Mouse (Mus musculus): Measurements from ENCODE around the gene Fndc3a. TPM values are rescaled to one million over a fixed set of nuclear protein-coding genes. Genes with fewer than 3 reads are reported as not detected.

The Fndc3a gene
- polyA plus RNA-seq, 1 experiment from 2014 or later: 31.0 TPM

DNA sequence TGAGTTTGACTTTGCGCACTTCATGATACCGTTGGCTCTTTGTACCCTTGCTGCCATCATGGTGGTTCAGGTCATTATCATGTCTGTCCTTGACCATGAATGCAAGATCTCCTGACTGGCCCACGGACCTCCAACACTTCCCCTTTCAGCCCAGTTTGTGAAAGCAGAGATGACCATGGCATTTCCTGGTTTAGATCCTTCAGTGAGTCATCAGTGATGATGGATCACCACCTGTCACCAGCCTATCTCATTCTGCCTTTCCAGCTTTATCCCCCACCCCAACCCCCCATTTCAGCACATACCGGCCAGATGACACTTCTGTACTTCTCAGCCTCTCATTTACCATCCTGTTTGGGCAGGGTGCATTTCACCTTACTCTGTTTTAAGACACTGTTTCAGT is 28.4 kb upstream of the Fndc3a start:
- no peak overlapping the region for H3K4me3 ChIP-seq (ENCODE audit: low read depth, low read length)
- H3K4me1 ChIP-seq (ENCODE audit: control insufficient read depth, insufficient read depth, low read length): no peaks in the 10 kb centered on the region
- WGBS: 73% methylated on average over 4 of the region's 4 CpGs
- ATAC-seq (ENCODE audit: insufficient number of reproducible peaks, low FRiP score, low TSS enrichment, low read depth) (no peak), DNase-seq (ENCODE audit: low spot score) (no peak)
- no peaks in the 10 kb centered on the region for H3K36me3 ChIP-seq (ENCODE audit: control insufficient read depth, insufficient read depth, low read length)
- H3K9ac ChIP-seq (ENCODE audit: low read length): no peak overlapping the region
- H3K9me3 ChIP-seq (ENCODE audit: control insufficient read depth, low read length): no peaks in the 10 kb centered on the region
- H3K27ac ChIP-seq (replicated peaks; ENCODE audit: low read depth, low read length): no peak overlapping the region
- no peaks in the 10 kb centered on the region for H3K27me3 ChIP-seq (ENCODE audit: control insufficient read depth, insufficient read depth, low read length)
- no peak overlapping the region for H3K4me2 ChIP-seq (ENCODE audit: low read depth, severe bottlenecking)

DNA sequence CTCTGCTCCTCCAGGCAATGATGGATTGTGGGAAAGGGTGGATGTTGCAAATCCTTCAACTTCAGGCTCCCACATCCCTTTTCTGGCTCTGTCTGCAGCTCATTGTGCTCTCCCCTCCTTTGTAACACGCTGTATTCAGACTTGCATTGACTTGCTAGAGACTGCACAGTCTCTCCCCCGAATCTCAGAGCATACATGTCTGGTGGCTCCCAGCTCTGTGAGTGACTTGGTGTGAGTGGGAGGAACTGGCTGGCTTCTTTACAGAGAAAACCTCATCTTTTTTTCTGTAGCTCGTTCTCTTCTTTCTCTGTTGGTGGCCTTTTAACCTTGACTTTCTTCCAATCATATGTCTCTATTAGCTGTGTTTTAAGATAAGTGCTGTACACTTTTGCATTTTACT is 16.1 kb upstream of the Fndc3a start:
- Histone ChIP-seq H3K9ac (ENCODE audit: low read length) (no peak overlapping the region), H3K4me3 (ENCODE audit: low read depth, low read length) (no peak overlapping the region), H3K9me3 (ENCODE audit: control insufficient read depth, low read length) (no peaks in the 10 kb centered on the region), H3K36me3 (ENCODE audit: control insufficient read depth, insufficient read depth, low read length) (no peaks in the 10 kb centered on the region), H3K27ac (replicated peaks; ENCODE audit: low read depth, low read length) (no peak overlapping the region), H3K4me2 (ENCODE audit: low read depth, severe bottlenecking) (no peak overlapping the region), H3K4me1 (ENCODE audit: control insufficient read depth, insufficient read depth, low read length) (no peaks in the 10 kb centered on the region), H3K27me3 (ENCODE audit: control insufficient read depth, insufficient read depth, low read length) (no peaks in the 10 kb centered on the region)
- ATAC-seq (ENCODE audit: insufficient number of reproducible peaks, low FRiP score, low TSS enrichment, low read depth) (no peak), DNase-seq (ENCODE audit: low spot score) (no peak)
- WGBS: 71% methylated on average over 3 of the region's 3 CpGs

DNA sequence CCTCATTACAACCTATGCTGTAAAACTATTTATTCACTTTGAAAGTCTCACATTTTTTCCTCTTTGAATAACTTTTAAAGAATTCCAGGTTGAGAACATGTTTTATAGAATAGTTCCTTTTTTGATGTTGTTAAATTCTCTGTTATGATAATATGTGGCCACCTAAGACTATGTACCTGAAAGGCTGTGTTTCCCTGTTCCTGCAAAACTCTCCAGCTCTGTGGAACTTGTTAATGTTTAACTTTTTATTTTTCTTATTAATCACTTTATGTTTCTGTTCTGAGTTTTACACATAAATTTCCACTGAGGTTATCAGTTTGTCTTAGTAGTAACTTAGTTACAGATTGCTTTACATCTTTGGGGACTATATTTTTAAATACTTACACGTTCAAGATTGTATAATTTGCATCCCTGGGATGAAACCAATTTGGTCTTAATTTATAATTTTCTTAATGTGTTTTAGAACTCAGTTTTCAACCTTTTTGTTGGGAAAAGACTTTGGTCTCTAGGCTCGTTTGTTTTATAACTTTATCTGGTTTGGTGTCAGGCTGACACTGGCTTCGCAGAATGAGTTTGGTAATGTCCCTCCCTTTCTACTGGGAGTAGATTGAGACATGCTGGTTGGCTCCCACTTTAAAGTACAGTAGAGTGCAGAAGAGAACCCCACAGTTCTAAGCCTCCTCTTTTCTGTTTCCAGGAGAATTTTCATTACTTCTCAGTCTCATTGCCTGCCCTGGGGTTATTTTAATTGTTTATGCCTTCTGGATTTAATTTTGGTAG is 12.7 kb upstream of the Fndc3a start:
- no peaks in the 10 kb centered on the region for H3K9me3 ChIP-seq (ENCODE audit: control insufficient read depth, low read length)
- ATAC-seq (ENCODE audit: insufficient number of reproducible peaks, low FRiP score, low TSS enrichment, low read depth) (no peak), DNase-seq (ENCODE audit: low spot score) (no peak)
- H3K4me2 ChIP-seq (ENCODE audit: low read depth, severe bottlenecking): no peak overlapping the region
- H3K36me3 ChIP-seq (ENCODE audit: control insufficient read depth, insufficient read depth, low read length): no peaks in the 10 kb centered on the region
- 67% methylated on average over 3 of the region's 3 CpGs for WGBS
- no peaks in the 10 kb centered on the region for H3K4me1 ChIP-seq (ENCODE audit: control insufficient read depth, insufficient read depth, low read length)
- H3K9ac ChIP-seq (ENCODE audit: low read length): no peak overlapping the region
- no peak overlapping the region for H3K27ac ChIP-seq (replicated peaks; ENCODE audit: low read depth, low read length)
- no peaks in the 10 kb centered on the region for H3K27me3 ChIP-seq (ENCODE audit: control insufficient read depth, insufficient read depth, low read length)
- H3K4me3 ChIP-seq (ENCODE audit: low read depth, low read length): no peak overlapping the region

DNA sequence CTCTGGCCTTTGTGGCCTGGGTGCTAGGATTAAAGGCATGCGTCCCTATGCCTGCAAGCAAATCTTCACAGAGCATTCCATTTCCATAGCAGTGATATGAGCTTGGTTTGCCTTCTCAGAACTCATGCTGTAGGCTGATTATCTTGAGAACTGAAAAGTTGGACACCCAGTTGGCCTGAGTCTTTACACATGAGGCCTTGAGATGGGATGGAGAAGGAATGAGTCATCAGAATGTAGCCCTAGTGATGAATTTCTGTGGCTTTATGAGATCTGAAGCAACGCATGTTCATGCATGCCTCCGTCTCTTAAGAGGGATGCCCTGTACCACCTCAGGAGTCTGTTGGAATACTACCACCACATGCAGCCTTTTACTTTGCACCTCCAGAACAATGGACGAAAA is 6.4 kb upstream of the Fndc3a start:
- H3K27ac ChIP-seq (replicated peaks; ENCODE audit: low read depth, low read length): no peak overlapping the region
- H3K4me1 ChIP-seq (ENCODE audit: control insufficient read depth, insufficient read depth, low read length): no peaks in the 10 kb centered on the region
- 87% methylated on average over 4 of the region's 4 CpGs for WGBS
- 0 out of 2 replicates have a peak, but pooled peaks cover 3% of the 10 kb centered on the region for H3K27me3 ChIP-seq (ENCODE audit: control insufficient read depth, insufficient read depth, low read length)
- DNase-seq (ENCODE audit: low spot score): no peak
- H3K9ac ChIP-seq (ENCODE audit: low read length): no peak overlapping the region
- H3K4me2 ChIP-seq (ENCODE audit: low read depth, severe bottlenecking): no peak overlapping the region
- H3K36me3 ChIP-seq (ENCODE audit: control insufficient read depth, insufficient read depth, low read length): no peaks in the 10 kb centered on the region
- no peaks in the 10 kb centered on the region for H3K9me3 ChIP-seq (ENCODE audit: control insufficient read depth, low read length)
- no peak for ATAC-seq (ENCODE audit: insufficient number of reproducible peaks, low FRiP score, low TSS enrichment, low read depth)
- no peak overlapping the region for H3K4me3 ChIP-seq (ENCODE audit: low read depth, low read length)

DNA sequence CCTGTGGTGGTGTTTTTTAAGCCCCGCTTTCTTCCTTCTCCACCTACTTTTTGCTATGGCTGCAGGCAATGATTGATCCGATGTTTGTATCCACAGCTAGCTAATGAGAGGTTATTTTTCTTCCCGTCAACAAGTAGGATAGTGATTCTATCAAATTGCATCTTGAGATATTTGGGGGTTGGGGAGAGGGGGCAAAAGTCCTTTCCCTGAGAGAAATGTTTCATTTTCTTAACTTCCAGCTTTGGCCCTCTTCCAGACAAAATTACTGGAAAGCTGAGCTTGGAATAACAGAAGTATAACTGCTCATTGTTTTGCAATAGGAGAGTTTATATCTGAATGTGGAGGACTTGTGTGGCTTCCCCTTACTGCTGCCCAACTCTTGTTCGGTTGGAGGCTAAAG is 1.3 kb upstream of the Fndc3a start:
- Histone ChIP-seq H3K9ac (ENCODE audit: low read length) (no peak overlapping the region), H3K36me3 (ENCODE audit: control insufficient read depth, insufficient read depth, low read length) (no peaks in the 10 kb centered on the region), H3K27ac (replicated peaks; ENCODE audit: low read depth, low read length) (no peak overlapping the region), H3K9me3 (ENCODE audit: control insufficient read depth, low read length) (no peaks in the 10 kb centered on the region), H3K27me3 (ENCODE audit: control insufficient read depth, insufficient read depth, low read length) (peaks cover 8% of the 10 kb centered on the region; the same call in 1 of the 2 replicates), H3K4me2 (ENCODE audit: low read depth, severe bottlenecking) (no peak overlapping the region), H3K4me1 (ENCODE audit: control insufficient read depth, insufficient read depth, low read length) (no peaks in the 10 kb centered on the region), H3K4me3 (ENCODE audit: low read depth, low read length) (no peak overlapping the region)
- DNase-seq (ENCODE audit: low spot score) (no peak), ATAC-seq (ENCODE audit: insufficient number of reproducible peaks, low FRiP score, low TSS enrichment, low read depth) (no peak)
- WGBS: 45% methylated on average over 4 of the region's 4 CpGs

DNA sequence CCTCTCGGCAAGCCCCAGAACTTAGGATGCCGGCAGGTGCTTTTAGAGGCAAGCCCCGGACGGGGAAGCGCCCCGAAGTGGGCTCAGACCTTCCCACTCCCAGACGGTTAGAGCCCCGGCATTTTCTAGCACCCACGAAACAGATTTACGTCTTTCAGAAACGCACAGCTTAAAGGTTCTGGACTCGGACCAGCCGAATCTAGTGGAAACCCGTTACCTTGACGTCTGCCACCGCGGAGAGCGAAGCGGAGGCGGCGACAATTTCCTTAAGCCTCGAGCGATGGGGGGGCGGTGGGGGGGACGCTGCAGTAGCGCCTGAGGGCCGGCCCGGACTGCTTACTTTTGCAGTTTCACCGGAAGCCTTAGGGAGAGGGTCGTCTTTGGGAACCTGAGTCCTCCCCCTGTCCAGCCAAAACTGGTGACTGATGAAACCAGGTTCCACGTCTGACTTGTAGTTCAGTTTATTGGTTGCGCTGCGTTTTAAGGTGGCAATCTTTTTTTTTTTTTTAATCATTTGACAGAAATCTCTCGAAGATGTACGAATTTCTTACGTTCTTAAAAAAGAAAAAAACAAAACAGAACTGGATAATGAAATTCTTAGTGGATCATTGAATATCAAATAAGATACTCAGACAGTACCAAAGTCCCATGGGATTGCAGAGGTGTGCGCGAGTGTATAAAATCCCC is 681 bp upstream of the Fndc3a start:
- peaks cover 8% of the 10 kb centered on the region; the same call in 1 of the 2 replicates for H3K27me3 ChIP-seq (ENCODE audit: control insufficient read depth, insufficient read depth, low read length)
- no peaks in the 10 kb centered on the region for H3K4me1 ChIP-seq (ENCODE audit: control insufficient read depth, insufficient read depth, low read length)
- H3K4me2 ChIP-seq (ENCODE audit: low read depth, severe bottlenecking): peak overlapping the region; percentile 77
- 2% methylated on average over 38 of the region's 38 CpGs for WGBS
- H3K27ac ChIP-seq (replicated peaks; ENCODE audit: low read depth, low read length): no peak overlapping the region
- H3K9me3 ChIP-seq (ENCODE audit: control insufficient read depth, low read length): no peaks in the 10 kb centered on the region
- DNase-seq (ENCODE audit: low spot score) (no peak), ATAC-seq (ENCODE audit: insufficient number of reproducible peaks, low FRiP score, low TSS enrichment, low read depth) (peak; percentile 65; the same call in 1 of the 2 replicates)
- no peaks in the 10 kb centered on the region for H3K36me3 ChIP-seq (ENCODE audit: control insufficient read depth, insufficient read depth, low read length)
- peak overlapping the region; percentile 80 for H3K9ac ChIP-seq (ENCODE audit: low read length)
- peak overlapping the region; percentile 88 for H3K4me3 ChIP-seq (ENCODE audit: low read depth, low read length)

DNA sequence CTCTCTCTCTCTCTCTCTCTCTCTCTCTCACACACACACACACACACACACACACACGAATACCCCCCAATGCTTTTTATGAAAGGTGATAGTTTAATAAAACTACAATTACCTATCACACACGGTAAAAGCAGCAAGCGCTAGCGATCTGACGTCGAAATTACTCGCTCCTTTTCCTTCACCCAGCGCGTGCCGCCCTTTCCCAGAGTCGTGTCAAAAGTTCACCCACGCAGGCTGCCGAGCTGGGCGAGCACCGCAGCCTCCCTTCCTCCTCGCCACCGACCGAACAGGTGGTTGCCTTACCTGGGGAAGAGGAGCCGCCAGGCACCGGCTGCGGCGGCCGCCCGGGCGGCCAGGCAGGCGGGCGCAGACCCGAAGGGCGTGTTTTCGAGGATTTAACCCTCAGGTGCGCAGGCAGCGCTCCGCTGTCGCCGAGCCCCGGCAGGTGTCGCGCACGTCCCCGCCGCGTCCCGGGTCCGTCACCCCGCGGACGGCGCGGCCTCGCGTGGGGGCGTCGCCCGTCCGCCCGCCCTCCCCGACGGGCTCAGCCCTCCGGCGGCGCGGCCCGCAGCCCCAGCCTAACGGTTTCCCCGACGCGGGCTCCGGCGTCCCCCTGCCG is 603 bp downstream of the Fndc3a start:
- peak; percentile 33 for ATAC-seq (ENCODE audit: insufficient number of reproducible peaks, low FRiP score, low TSS enrichment, low read depth)
- WGBS: under 1% methylated on average over 53 of the region's 70 CpGs

DNA sequence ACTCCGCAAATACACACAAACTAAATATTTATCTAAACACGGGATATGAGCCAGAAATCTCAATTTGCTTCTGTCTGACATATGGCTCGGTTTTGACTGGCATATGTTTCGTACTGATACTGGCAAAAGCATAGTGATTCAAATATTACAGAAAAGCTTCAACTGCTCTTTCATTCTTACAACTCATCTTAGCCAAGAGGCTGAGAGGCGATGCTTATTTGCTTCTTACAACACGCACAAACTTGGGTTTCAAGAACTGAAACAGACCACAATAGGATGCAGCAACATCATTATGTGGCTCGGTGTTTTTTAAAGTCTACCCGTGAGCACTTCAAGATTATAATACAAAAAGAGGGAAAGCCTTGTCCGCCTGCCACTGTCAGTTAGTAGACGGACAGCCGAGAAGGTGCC is 1.2 kb downstream of the Fndc3a start:
- H3K36me3 ChIP-seq (ENCODE audit: control insufficient read depth, insufficient read depth, low read length): no peaks in the 10 kb centered on the region
- peaks cover 8% of the 10 kb centered on the region; the same call in 1 of the 2 replicates for H3K27me3 ChIP-seq (ENCODE audit: control insufficient read depth, insufficient read depth, low read length)
- H3K9ac ChIP-seq (ENCODE audit: low read length): no peak overlapping the region
- no peak overlapping the region for H3K27ac ChIP-seq (replicated peaks; ENCODE audit: low read depth, low read length)
- no peak for ATAC-seq (ENCODE audit: insufficient number of reproducible peaks, low FRiP score, low TSS enrichment, low read depth)
- peak; percentile 21 for DNase-seq (ENCODE audit: low spot score)
- H3K9me3 ChIP-seq (ENCODE audit: control insufficient read depth, low read length): no peaks in the 10 kb centered on the region
- 52% methylated on average over 11 of the region's 11 CpGs for WGBS
- peak overlapping the region; percentile 77 for H3K4me2 ChIP-seq (ENCODE audit: low read depth, severe bottlenecking)
- no peaks in the 10 kb centered on the region for H3K4me1 ChIP-seq (ENCODE audit: control insufficient read depth, insufficient read depth, low read length)
- peak overlapping the region; percentile 88 for H3K4me3 ChIP-seq (ENCODE audit: low read depth, low read length)

More for the DNA sequence above, 603 bp downstream of the Fndc3a start:
- Histone ChIP-seq H3K9ac (ENCODE audit: low read length) (peak overlapping the region; percentile 80), H3K4me2 (ENCODE audit: low read depth, severe bottlenecking) (peak overlapping the region; percentile 77), H3K27ac (replicated peaks; ENCODE audit: low read depth, low read length) (no peak overlapping the region), H3K4me1 (ENCODE audit: control insufficient read depth, insufficient read depth, low read length) (no peaks in the 10 kb centered on the region), H3K36me3 (ENCODE audit: control insufficient read depth, insufficient read depth, low read length) (no peaks in the 10 kb centered on the region), H3K9me3 (ENCODE audit: control insufficient read depth, low read length) (no peaks in the 10 kb centered on the region), H3K4me3 (ENCODE audit: low read depth, low read length) (peak overlapping the region; percentile 88), H3K27me3 (ENCODE audit: control insufficient read depth, insufficient read depth, low read length) (peaks cover 8% of the 10 kb centered on the region; the same call in 1 of the 2 replicates)
- peak; percentile 59 for DNase-seq (ENCODE audit: low spot score)

Measured in limb, embryonic 11.5 days (tissue).